Mouse (Mus musculus): ENCODE measurements around the gene U90926. TPM values are rescaled to one million over a fixed set of nuclear protein-coding genes. Genes with fewer than 3 reads are reported as not detected.

U90926 gene
- total RNA-seq, 2 experiments from 2014 or later: not detected

- peak; percentile 74 for ATAC-seq (replicated peaks; ENCODE audit: poor library complexity, severe bottlenecking)
Measured at GRCm38 (mm10) chr5:92218915-92219793, 3.9 kb upstream of the U90926 start.

DNA sequence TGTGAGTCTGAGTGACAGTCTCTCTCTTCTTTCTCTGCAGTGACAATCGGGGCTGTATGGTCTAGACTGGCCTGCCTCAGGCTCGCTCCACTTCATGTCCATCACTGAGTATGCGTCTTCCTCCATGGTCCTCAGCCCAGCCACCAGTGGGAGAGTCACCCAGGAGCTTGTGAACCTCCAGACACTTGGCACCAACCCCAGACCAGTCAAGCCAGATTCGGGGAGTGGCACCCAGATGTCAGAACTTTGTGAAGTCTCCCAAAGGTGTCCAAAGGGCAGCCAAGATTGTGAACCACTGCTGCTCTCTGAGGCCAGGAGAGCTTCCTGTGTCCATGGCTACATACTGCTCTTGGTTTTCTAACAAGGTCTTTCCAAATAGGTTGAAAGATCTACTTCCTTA, 3.0 kb downstream of the U90926 start:
- no peak for ATAC-seq (replicated peaks; ENCODE audit: poor library complexity, severe bottlenecking)

- no peak for ATAC-seq (replicated peaks; ENCODE audit: poor library complexity, severe bottlenecking)
Measured at GRCm38 (mm10) chr5:92210205-92210604, 5.0 kb downstream of the U90926 start.

- ATAC-seq (replicated peaks; ENCODE audit: poor library complexity, severe bottlenecking): no peak
Measured at GRCm38 (mm10) chr5:92206121-92206520, 9.1 kb downstream of the U90926 start.

DNA sequence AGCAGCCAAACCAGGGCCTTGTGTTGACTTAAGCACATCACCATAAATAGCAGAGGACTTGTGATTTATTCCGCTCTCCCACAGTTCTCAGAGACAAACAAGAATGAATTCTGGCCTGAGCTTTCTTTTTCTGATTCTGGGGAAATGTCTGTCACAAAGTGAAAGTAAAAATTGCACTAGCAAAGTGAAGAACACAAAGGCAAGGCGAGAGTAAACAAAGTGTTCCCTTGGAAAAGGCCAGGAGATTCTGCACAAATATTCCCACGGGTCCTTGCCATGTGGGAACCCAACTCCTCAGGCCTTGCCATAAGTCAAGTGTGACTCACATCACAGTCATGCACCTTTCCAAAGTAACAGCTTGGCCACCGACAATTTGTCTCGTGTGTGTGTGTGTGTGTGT, 9.5 kb downstream of the U90926 start:
- ATAC-seq (replicated peaks; ENCODE audit: poor library complexity, severe bottlenecking): no peak

DNA sequence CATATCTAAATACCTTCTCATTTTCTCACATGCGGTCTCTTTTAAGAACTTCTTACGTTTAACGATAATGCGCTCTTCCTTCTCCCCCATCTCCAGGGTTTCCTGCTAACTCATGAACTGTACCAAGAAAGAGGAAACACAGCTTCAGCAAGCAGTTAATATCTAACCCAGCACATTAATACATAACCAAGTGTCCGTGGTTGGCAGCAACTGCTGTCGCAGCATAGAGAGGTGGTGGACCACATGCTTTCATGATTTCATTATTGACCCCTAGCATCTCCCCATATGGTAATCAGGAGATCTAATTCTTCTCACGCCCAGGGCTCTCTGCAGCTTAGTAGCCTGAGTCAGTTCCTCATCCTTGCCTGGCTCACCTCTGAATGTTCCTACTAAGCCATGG, 10.0 kb downstream of the U90926 start:
- ATAC-seq (replicated peaks; ENCODE audit: poor library complexity, severe bottlenecking): peak; percentile 72

GRCm38 (mm10) chr5:92204162-92205036, 10.8 kb downstream of the U90926 start:
- ATAC-seq (replicated peaks; ENCODE audit: poor library complexity, severe bottlenecking): no peak

DNA sequence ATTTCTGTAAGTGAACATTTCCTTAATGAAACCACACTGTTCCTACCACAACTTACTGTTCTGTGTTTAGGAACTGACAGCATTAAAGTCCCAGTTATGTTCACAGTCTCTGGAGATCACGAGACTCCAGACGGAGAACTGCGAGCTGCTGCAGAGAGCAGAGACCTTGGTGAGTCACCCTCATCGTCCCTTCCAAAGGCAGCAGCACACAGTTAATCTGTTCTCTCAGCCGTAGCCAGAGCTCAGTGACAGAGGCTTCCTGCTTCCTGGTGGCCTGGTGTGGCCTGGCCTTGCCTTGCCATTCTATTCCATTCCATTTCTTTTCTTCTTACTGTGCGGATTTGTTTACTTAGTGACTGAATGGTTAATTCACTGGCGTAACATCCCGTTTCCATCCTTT, 16.9 kb downstream of the U90926 start:
- no peak for ATAC-seq (replicated peaks; ENCODE audit: poor library complexity, severe bottlenecking)

- no peak for ATAC-seq (replicated peaks; ENCODE audit: poor library complexity, severe bottlenecking)
Measured at GRCm38 (mm10) chr5:92196895-92197811, 18.1 kb downstream of the U90926 start.

GRCm38 (mm10) chr5:92195716-92196115, 19.5 kb downstream of the U90926 start:
- peak; percentile 46; the same call in 1 of the 2 replicates for ATAC-seq (replicated peaks; ENCODE audit: poor library complexity, severe bottlenecking)

DNA sequence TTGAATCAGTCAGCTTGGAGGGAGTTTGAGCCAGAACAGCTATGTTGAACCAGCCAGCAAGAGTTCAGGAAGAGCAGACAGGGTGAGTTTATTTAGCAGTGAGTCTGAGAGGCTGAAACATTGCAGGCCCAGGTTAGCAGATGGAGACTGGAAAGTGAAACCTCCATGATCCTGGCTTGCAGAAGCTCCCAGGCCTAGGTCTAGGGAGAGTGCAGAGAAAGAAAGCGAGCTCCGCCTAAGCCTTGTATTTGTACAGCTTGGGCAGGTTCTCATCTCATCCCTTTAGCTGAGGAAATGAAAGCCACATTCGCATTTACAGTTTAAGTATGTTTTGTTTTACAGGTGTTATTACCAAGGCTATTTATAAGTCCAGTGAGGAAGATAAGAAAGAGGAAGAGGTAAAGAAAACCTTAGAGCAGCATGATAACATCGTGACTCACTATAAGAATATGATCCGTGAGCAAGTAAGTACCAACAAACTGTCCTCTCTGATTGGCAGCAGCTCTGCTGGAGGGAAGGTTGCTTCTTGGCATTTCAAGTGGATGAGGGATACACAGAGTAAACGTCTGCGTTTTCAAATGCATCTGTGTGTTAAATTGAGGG, 26.2 kb downstream of the U90926 start:
- no peak for ATAC-seq (replicated peaks; ENCODE audit: poor library complexity, severe bottlenecking)

GRCm38 (mm10) chr5:92183071-92183830, 32.0 kb downstream of the U90926 start:
- no peak for ATAC-seq (replicated peaks; ENCODE audit: poor library complexity, severe bottlenecking)

DNA sequence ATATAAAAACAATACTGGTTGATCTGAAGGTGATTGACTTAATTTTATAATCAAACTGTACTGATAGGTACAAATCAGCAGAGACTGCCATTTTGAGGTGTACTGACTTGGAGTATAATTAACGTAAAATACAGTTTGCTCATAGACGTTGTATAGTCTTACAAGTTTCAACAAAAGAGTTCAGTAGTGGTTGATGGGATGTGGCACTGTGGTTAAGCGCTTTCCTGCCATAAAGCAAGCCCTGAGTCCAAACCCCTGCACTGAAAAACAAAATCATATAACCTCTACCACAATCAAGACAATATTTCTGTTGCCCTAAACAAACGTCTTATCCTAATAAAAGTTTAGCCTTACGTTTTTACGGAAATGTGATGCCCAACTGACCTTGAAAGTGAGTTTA, 49.2 kb downstream of the U90926 start:
- ATAC-seq (replicated peaks; ENCODE audit: poor library complexity, severe bottlenecking): no peak

Other genes with a start within 250 kb of the U90926 start
- not detected in 2 replicates for gene Odaph, start 227.9 kb downstream of the U90926 start, total RNA-seq (2014; fragmentation: Nextera tagmentation)
- not detected in 2 replicates for gene Odaph, start 227.9 kb downstream of the U90926 start, total RNA-seq (2017)
- 1.5 TPM in 1 of 2 replicates, not detected in the other for gene Cdkl2, start 171.5 kb downstream of the U90926 start, total RNA-seq (2014; fragmentation: Nextera tagmentation)
- not detected in 2 replicates for gene Cdkl2, start 171.5 kb downstream of the U90926 start, total RNA-seq (2017)
- 89.7 and 90.9 TPM in 2 replicates for gene G3bp2, start 131.7 kb downstream of the U90926 start, total RNA-seq (2014; fragmentation: Nextera tagmentation)
- gene G3bp2, start 131.7 kb downstream of the U90926 start, total RNA-seq (2017): 126 and 130 TPM in 2 replicates
- 49.7 and 51.3 TPM in 2 replicates for gene Uso1, start 77.5 kb downstream of the U90926 start, total RNA-seq (2014; fragmentation: Nextera tagmentation)
- 23.7 and 28.1 TPM in 2 replicates for gene Uso1, start 77.5 kb downstream of the U90926 start, total RNA-seq (2017)
- not detected in 2 replicates for gene Ppef2, start 40.9 kb upstream of the U90926 start, total RNA-seq (2014; fragmentation: Nextera tagmentation)
- not detected in 2 replicates for gene Ppef2, start 40.9 kb upstream of the U90926 start, total RNA-seq (2017)
- gene Naaa, start 62.8 kb upstream of the U90926 start, total RNA-seq (2014; fragmentation: Nextera tagmentation): 5.8 and 17.9 TPM in 2 replicates
- 7.2 and 11.9 TPM in 2 replicates for gene Naaa, start 62.8 kb upstream of the U90926 start, total RNA-seq (2017)
- 41.2 and 46.9 TPM in 2 replicates for gene Sdad1, start 95.1 kb upstream of the U90926 start, total RNA-seq (2014; fragmentation: Nextera tagmentation)
- 67.5 and 84.2 TPM in 2 replicates for gene Sdad1, start 95.1 kb upstream of the U90926 start, total RNA-seq (2017)
- gene Cxcl9, start 112.7 kb upstream of the U90926 start, total RNA-seq (2014; fragmentation: Nextera tagmentation): not detected in 2 replicates
- gene Cxcl9, start 112.7 kb upstream of the U90926 start, total RNA-seq (2017): 0.22 and 0.52 TPM in 2 replicates
- gene Art3, start 116.4 kb upstream of the U90926 start, total RNA-seq (2014; fragmentation: Nextera tagmentation): 1.1 TPM in 1 of 2 replicates, not detected in the other
- 4.8 TPM in 1 of 2 replicates, not detected in the other for gene Art3, start 116.4 kb upstream of the U90926 start, total RNA-seq (2017)
- gene Cxcl10, start 133.5 kb upstream of the U90926 start, total RNA-seq (2014; fragmentation: Nextera tagmentation): not detected in 2 replicates
- 4.6 and 18.8 TPM in 2 replicates for gene Cxcl10, start 133.5 kb upstream of the U90926 start, total RNA-seq (2017)
- gene Nup54, start 219.8 kb upstream of the U90926 start, total RNA-seq (2014; fragmentation: Nextera tagmentation): 45.1 and 73.9 TPM in 2 replicates
- 82.6 and 103 TPM in 2 replicates for gene Nup54, start 219.8 kb upstream of the U90926 start, total RNA-seq (2017)